Mouse (Mus musculus) lung, adult 2 months (tissue): ENCODE measurements around the gene Rhov. TPM values are rescaled to one million over a fixed set of nuclear protein-coding genes. Genes with fewer than 3 reads are reported as not detected.

Experiments
- DNase-seq: peaks from one replicate; pipeline ENCODE4 v3.0.0; 2022
- H3K4me1 ChIP-seq: fragments of 200-500 bp; 2 replicates; pipeline ENCODE4 v1.6.1; 2011; ENCODE audit warnings: low read length; ENCODE audit not compliant: control insufficient read depth, insufficient read depth
- H3K4me3 ChIP-seq: fragments of 200-500 bp; replicated peaks from 2 replicates; pipeline ENCODE3; 2011; ENCODE audit warnings: low read depth, mild to moderate bottlenecking, control low read depth, low read length; ENCODE audit errors: extremely low read depth
- CTCF ChIP-seq: fragments of 200-500 bp; IDR thresholded peaks from 2 replicates; pipeline ENCODE4 v1.5.1; 2011; ENCODE audit warnings: mild to moderate bottlenecking, low read length, control low read depth; ENCODE audit not compliant: insufficient read depth
- POLR2A ChIP-seq: fragments of 200-500 bp; IDR thresholded peaks from 2 replicates; pipeline ENCODE4 v1.6.1; 2011; ENCODE audit warnings: low read depth, mild to moderate bottlenecking, control low read depth, low read length, borderline replicate concordance; ENCODE audit errors: extremely low read depth
- WGBS: fragments of 180-500 bp; shearing (Covaris S2); methylation state at CpG from one replicate; pipeline ENCODE4 v1.1.7; 2018; 5-methylcytosine and 5-hydroxymethylcytosine counted together
- polyA plus RNA-seq: library from polyadenylated mRNA; depleted of rRNA; stranded (reverse); fragments of >200 nt; gene quantifications from 2 replicates; pipeline ENCODE4 v1.2.3, GENCODE M21; 2012; rRNA removed

Rhov gene
- 1.6 and 3.0 TPM in 2 replicates for polyA plus RNA-seq

DNA sequence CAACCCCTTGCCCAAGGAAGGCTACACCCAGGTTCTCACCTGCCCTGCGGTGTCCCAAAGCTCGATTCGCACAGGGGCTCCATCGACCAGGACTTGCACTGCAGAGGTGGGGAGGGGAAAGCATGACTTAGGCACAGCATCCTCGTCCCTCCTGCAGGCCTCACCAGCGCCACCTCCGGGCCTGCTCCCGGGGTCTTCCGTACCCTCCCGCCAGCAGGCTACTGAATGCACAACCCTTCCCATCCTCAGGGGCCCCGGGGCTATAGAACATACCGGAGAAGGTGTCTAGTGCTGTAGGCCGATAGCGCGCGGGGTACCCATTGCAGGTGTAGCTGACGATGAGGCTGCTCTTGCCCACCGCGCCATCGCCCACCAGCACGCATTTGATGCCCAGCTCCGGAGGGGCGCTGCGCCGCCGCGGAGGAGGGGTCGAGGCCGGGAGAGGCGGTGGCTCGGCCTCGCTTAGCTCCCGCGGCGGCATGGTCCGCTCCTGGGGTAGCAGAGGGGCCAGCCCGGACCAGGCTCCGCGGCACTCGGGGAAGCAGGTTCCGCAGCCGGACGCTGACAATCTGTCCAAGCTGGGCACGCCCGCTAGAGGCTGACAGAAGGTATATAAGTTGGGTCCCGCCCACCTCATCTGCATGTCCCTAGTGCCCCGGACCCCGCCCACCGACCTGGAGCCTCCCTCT lies at the start of gene Rhov:
TSS of gene Rhov (minus strand) at position 630 of the 689 bp plus-strand sequence.
- H3K4me3 ChIP-seq = peak within 1 kb of the TSS; percentile 17
- 2% methylated on average over 46 of the region's 49 CpGs for WGBS
- H3K4me1 ChIP-seq = no peaks in the 10 kb centered on the region
- TF ChIP-seq CTCF = no peak
- TF ChIP-seq POLR2A = no peak; the same call in 1 of the 2 replicates
- peak; percentile 55 for DNase-seq

DNA sequence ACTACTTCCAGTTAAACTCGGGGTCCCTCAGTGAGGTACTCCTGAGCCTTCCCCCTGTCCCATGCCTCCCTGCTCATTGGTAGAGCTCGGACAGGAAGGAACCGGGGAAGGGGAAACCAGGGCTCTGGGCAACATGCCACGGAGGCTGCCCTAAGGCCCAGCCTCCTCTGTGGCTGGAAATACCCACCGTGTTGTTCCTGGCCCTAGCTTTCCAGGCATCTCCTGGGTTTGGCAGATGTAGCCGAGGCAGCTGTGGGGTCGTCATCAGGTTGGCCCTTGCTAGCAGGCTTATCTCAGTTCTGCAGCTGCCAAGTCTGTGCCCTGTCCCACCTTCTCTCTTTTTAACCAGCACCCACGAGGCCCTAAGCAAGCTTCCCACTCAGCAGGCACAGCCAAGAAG lies 49.5 kb upstream of the Rhov start:
- 50% methylated on average over 8 of the region's 8 CpGs for WGBS
- TF ChIP-seq POLR2A = no peak
- no peak for TF ChIP-seq CTCF
- Histone ChIP-seq H3K4me3 (no peak overlapping the region), H3K4me1 (peaks cover 12% of the 10 kb centered on the region)
- no peak for DNase-seq

DNA sequence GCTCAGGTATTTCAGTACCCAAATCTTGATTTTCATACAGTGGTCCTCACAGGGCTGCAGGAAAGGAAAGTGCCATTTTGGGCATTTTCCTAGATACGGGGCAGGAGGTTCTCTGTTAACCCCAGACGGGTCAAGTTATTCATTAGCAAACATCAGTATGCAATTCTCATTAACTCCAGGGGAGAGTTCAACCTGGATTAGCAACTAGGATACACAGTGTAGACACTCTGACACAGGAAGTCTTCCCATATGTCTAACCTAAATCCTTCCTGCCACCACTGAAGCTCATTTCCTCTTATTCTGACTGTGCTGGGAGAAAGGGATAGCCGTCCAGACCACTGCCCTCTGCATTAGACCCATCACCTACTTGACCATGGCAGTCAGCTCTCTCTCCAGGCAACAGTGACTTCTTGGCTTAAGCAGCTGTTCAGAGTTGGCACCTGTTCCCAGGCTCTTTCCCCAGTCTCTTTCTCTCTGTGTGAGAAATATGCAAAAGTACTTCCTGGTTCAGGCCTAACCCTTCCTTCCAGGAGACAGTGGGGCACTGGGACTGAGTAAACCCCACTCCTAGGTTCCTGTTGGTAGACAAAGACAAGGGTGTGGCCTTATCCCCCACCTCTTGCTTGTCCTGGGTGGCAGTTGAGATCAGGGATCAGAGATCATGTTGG lies 47.1 kb upstream of the Rhov start:
- 51% methylated on average over 3 of the region's 3 CpGs for WGBS
- Histone ChIP-seq H3K4me3 (no peak overlapping the region), H3K4me1 (peaks cover 16% of the 10 kb centered on the region)
- no peak for DNase-seq
- no peak for TF ChIP-seq CTCF
- TF ChIP-seq POLR2A = no peak

DNA sequence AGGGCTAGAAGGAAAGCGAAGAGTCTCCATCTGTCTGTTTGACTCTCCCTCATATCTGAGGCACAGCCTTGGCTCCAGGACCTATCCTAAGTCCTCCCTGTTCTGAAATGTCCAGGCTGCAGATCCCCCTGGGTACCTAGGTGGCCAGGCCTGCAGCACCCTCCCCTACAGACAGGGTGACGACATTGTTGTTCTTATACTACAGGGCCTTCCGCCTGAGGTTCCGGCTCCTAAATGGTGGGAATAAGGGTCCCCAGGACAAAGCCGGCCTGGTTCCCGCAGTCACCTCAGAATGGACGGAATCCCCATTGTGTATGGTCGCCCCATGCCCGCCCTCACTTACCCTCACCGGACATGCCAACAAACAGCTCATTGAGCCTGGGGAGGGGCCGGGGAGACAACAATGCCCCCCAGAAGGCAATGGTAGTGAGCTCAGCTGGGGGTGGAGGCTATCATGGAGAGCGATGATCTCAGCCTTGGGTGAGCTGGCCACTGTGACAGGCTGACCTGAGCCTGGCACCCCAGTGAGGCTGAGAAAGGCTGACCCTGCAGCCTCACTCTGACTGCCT lies 43.8 kb upstream of the Rhov start:
- peaks cover 15% of the 10 kb centered on the region for H3K4me1 ChIP-seq
- 56% methylated on average over 12 of the region's 12 CpGs for WGBS
- no peak overlapping the region for H3K4me3 ChIP-seq
- no peak for TF ChIP-seq CTCF
- TF ChIP-seq POLR2A = 0 out of 2 replicates have a peak, but pooled peaks have one; percentile 14
- DNase-seq = no peak

DNA sequence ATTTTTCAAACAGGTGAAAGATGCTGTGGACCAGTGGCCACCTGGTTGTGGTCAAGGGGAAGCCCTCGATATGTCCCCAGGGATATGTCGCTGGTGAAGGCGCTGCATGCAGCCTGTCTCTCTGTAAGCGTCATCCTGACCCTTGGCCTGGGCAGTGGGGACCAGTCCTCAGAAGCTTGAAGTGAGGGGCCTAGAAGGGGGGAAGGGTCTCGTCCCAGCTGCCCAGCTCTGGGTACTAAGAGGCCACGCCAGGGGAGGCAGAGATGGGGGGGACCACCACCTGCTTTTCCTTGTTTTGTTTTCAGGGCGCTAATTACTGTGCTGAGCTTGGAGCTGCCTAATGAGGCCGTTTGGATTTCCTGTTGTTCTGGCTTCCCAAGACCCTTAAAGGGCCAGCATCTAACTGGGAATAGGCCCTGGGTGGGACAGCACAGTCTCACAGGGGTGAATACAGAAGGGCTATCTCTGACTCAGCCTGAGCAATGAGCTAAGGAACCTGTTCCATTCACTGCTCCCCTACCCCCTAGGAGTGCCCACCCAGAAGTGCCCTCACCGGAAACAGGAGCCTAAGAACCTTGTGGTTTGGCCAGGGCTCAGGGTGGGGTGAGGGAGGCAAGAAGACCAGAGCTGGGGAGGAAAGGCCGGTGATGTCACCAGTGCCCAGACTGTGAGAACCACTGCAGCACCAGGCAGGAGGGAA lies 42.9 kb upstream of the Rhov start:
- DNase-seq = no peak
- WGBS = 42% methylated on average over 10 of the region's 10 CpGs
- Histone ChIP-seq H3K4me1 (peaks cover 15% of the 10 kb centered on the region), H3K4me3 (no peak overlapping the region)
- TF ChIP-seq CTCF (no peak), POLR2A (no peak)

DNA sequence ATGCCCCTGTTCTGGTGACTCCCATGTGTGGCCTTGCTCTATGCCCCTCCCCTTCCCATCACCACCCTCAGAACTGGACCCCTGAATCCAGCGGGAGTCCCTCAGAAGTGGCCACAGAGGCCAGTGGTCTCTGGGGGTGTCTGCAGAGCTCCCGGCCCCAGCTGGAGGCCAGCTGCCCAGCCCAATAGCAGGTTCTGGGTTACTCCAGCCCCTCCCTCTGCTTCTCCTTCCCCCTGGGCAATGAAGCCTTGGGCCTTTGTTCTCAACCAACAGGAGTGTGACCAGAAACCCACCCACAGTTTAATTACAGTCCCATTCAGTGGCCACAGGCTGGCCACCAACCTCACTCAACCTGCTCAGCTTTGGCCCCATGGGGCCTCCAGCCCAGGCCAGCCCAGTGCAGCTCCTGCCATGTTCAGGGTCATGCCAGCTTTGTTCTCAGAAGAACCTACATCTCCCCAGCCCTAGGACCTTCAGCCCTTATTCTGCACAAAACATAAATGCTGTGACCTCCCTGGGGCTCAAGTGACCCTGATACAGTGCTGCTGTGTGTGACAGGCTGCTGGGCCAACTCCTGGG lies 41.4 kb upstream of the Rhov start:
- no peak for DNase-seq
- Histone ChIP-seq H3K4me3 (no peak overlapping the region), H3K4me1 (peaks cover 15% of the 10 kb centered on the region)
- TF ChIP-seq POLR2A (no peak), CTCF (no peak)
- 84% methylated on average over 2 of the region's 2 CpGs for WGBS

DNA sequence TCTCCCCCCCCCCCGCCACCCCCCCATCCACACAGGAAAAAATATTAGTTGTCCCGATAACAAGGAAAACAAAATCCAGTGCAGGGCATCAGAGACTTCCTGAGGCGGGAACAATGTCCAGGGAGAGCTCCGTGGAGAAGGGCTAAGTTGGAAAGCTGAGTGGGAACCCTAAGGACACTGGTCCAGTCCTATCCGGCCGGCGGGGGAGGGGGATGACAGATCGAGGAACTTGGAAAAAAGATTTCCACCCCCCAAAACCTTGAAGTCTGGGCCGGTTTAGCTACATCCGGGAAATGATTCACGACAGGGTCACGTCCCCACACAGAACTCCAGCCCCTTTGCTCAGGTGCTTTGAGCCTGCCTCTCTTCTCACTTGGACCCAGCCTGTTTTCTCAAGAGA lies 40.5 kb upstream of the Rhov start:
- Histone ChIP-seq H3K4me1 (peaks cover 15% of the 10 kb centered on the region), H3K4me3 (no peak overlapping the region)
- no peak for DNase-seq
- 35% methylated on average over 12 of the region's 12 CpGs for WGBS
- TF ChIP-seq POLR2A (0 out of 2 replicates have a peak, but pooled peaks have one; percentile 12), CTCF (no peak)

DNA sequence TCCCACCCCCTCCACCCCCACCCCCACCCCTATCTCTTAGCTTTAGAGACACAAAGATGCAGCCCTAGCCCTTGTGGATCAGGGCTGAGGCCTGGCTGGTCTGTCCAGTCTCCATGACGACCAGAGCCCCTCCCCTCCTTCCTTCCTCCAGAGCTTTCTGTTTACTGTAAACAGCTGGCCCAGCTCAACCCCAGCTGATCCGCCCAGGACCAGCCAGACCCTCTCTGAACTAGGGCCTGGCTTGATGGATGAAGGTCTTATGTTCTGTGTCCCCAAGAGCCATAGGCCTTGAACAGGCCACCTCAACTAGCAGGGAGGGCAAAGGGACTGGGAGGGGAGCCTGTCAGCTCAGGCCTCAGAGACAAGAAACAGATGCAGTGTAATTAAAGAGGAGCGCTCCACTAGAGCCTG lies 33.7 kb upstream of the Rhov start:
- no peak overlapping the region for H3K4me3 ChIP-seq
- H3K4me1 ChIP-seq = peaks cover 9% of the 10 kb centered on the region; the same call in 1 of the 2 replicates
- DNase-seq = no peak
- 30% methylated on average over 3 of the region's 3 CpGs for WGBS
- TF ChIP-seq POLR2A = no peak
- no peak for TF ChIP-seq CTCF

DNA sequence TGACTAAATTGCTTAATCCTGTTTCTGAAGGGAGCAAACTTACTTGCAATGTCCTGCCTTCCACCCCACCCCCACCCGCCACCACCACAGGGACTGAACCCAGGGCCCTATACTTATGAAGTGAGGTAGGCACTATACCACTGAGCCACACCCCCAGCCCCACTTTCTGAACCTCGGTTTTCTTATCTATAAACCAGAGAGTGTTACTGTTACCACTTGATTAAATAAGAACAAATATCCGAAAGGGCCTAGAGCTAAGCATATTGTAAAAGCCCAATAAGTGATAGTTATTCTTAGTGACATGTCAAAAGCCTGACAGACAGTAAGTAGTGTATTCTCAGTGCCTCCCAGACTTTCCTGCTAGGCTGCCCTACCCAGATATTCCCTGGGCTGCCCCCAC lies 33.3 kb upstream of the Rhov start:
- WGBS = 45% methylated on average over 3 of the region's 3 CpGs
- H3K4me1 ChIP-seq = peaks cover 9% of the 10 kb centered on the region; the same call in 1 of the 2 replicates
- DNase-seq = no peak
- H3K4me3 ChIP-seq = no peak overlapping the region
- no peak for TF ChIP-seq CTCF
- TF ChIP-seq POLR2A = no peak
